Mouse (Mus musculus) C2C12 (cell line): ENCODE data around the gene Ano10.

Source experiments
- CEBPB ChIP-seq: IDR thresholded peaks from one replicate; pipeline ENCODE4 v1.6.1; 2011; ENCODE audit warnings: low read depth, mild to moderate bottlenecking, control low read depth, moderate library complexity
- CTCF ChIP-seq: IDR thresholded peaks from one replicate; pipeline ENCODE4 v1.5.1; 2011; ENCODE audit not compliant: control insufficient read depth, insufficient read depth, insufficient read length
- MAX ChIP-seq: IDR thresholded peaks from one replicate; pipeline ENCODE4 v1.6.1; 2011; ENCODE audit warnings: mild to moderate bottlenecking, control low read depth
- MYOG ChIP-seq: IDR thresholded peaks from one replicate; pipeline ENCODE4 v1.6.1; 2011; ENCODE audit not compliant: control insufficient read depth, insufficient read length; ENCODE audit errors: extremely low read depth
- USF1 ChIP-seq: IDR thresholded peaks from one replicate; pipeline ENCODE4 v1.6.1; 2011; ENCODE audit warnings: low read depth, mild to moderate bottlenecking, control low read depth, moderate library complexity

DNA sequence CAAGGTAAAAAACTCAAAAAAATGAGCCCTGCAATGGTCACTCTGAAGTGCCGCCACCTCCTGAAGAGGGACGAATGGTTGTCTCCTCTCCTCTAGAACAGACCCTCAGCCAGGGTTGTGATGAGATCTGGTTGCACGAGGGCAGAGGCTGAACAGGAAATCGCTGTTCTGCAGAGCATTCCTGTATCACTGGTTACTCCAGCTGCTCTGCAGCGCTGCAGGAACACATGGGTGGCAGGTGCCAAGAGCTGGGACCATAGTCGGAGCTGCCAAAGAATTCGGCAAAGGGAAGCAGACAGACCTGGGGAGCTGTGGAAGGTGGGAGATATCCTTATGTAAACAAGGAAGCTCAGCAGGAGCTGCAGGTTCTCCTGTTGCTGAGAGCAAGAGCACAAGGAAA lies 51.4 kb downstream of the Ano10 start:
- TF ChIP-seq CTCF (no peak), MAX (no peak), USF1 (no peak), MYOG (no peak), CEBPB (no peak)
